Mouse (Mus musculus) heart, postnatal 0 days (tissue): ENCODE data around the gene Ociad2. TPM values are rescaled to one million over a fixed set of nuclear protein-coding genes. Genes with fewer than 3 reads are reported as not detected.
"Not testable (repeated sequence)": the region's sequence is repeated elsewhere in the genome, so short reads cannot be mapped to it uniquely, and the experiment has no call there.

ENCODE experiments used
- ATAC-seq: fragments of 200-750 bp; cut with Nextera tagmentation; 2 replicates; pipeline ENCODE4 v1.8.0; 2017; ENCODE audit warnings: low read depth, moderate number of reproducible peaks, moderate library complexity; ENCODE audit not compliant: insufficient read depth
- DNase-seq: peaks from one replicate; pipeline ENCODE4 v3.0.0-alpha.2; 2016; ENCODE audit warnings: low spot score
- H3K27ac ChIP-seq: fragments of 300-500 bp; sonication (generic); 2 replicates; pipeline ENCODE4 v1.5.1; 2014; ENCODE audit warnings: low read depth, mild to moderate bottlenecking
- H3K27me3 ChIP-seq: fragments of 300-500 bp; sonication (generic); 2 replicates; pipeline ENCODE4 v1.6.1; 2014; ENCODE audit warnings: low read length, mixed read lengths; ENCODE audit not compliant: control insufficient read depth, insufficient read depth
- H3K36me3 ChIP-seq: fragments of 300-500 bp; sonication (generic); replicated peaks from 2 replicates; pipeline ENCODE4 v1.6.1; 2014; ENCODE audit warnings: low read length, mixed read lengths; ENCODE audit not compliant: control insufficient read depth, insufficient read depth
- H3K4me1 ChIP-seq: fragments of 300-500 bp; sonication (generic); 2 replicates; pipeline ENCODE4 v1.6.1; 2014; ENCODE audit warnings: antibody characterized with exemption; ENCODE audit not compliant: control insufficient read depth, insufficient read depth
- H3K4me2 ChIP-seq: fragments of 300-500 bp; sonication (generic); 2 replicates; pipeline ENCODE4 v1.6.1; 2014; ENCODE audit warnings: low read depth, mild to moderate bottlenecking, low read length, moderate library complexity
- H3K4me3 ChIP-seq: fragments of 300-500 bp; sonication (generic); 2 replicates; pipeline ENCODE4 v1.5.1; 2014; ENCODE audit warnings: low read depth, low read length
- H3K9ac ChIP-seq: fragments of 300-500 bp; sonication (generic); replicated peaks from 2 replicates; pipeline ENCODE4 v1.6.1; 2014; ENCODE audit warnings: low read depth, low read length, mixed read lengths
- H3K9me3 ChIP-seq: fragments of 300-500 bp; sonication (generic); replicated peaks from 2 replicates; pipeline ENCODE4 v1.6.1; 2016; ENCODE audit warnings: low read length; ENCODE audit not compliant: control insufficient read depth
- CTCF ChIP-seq: IDR thresholded peaks from 2 replicates; pipeline ENCODE4 v1.5.1; 2016; ENCODE audit warnings: antibody characterized with exemption, control low read depth, low read depth
- EP300 ChIP-seq: IDR thresholded peaks from 2 replicates; pipeline ENCODE4 v1.6.1; 2016; ENCODE audit warnings: antibody characterized with exemption, low read depth
- WGBS: fragments of 180-500 bp; shearing (Covaris S2); extraction: QIAGEN DNeasy Blood & Tissue Kit; methylation state at CpG from one replicate; pipeline ENCODE4 v1.1.7; 2014; 5-methylcytosine and 5-hydroxymethylcytosine counted together
- polyA plus RNA-seq: library from polyadenylated mRNA; unstranded; fragments of >200 nt; fragmentation: Nextera tagmentation; extraction: Ambion mirVana; gene quantifications from 2 replicates; pipeline ENCODE4 v1.2.1, GENCODE M21; 2015
- total RNA-seq: library from RNA; depleted of rRNA; stranded (reverse); fragments of >200 nt; gene quantifications from 2 replicates; pipeline ENCODE4 v1.2.3, GENCODE M21; 2014; ENCODE audit warnings: low replicate concordance

The Ociad2 gene
- total and polyA plus RNA-seq, 2 experiments from 2014 or later: 13.3 to 16.7 TPM

DNA sequence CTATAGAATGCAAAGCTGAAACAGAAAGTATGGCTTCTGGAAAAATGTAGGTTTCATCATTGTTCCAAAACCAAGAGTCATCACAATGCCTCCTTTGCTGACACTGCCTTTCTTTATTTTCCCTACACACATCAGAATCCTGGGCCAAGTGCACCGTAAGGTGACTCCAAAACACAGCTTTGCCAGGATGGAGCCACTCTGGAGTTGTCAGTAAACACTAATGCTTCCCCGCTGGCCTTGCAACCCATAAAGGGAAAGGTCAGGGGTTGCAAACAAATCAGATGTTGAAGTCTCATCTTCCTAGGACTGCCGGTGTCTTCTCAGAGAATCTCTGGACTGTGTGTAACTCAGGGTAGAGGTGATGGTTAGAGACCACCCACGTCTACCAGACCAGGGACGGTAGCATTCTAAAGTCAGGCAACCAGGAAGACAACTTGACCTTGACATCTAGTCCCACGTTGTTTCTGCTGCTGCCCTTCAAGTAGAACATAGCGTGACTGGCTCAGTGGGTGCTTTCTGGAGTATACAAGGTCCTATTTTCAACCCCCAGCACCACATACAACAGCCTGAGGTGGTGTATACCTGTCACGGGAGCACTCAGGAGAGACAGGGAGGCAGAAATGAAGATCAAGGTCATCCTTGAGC, 16.2 kb downstream of the Ociad2 start:
- Histone ChIP-seq H3K4me2 (no peak overlapping the region), H3K9me3 (no peaks in the 10 kb centered on the region), H3K27me3 (no peaks in the 10 kb centered on the region), H3K9ac (no peak overlapping the region), H3K4me1 (no peaks in the 10 kb centered on the region), H3K4me3 (no peak overlapping the region), H3K27ac (no peak overlapping the region), H3K36me3 (no peaks in the 10 kb centered on the region)
- 81% methylated on average over 8 of the region's 8 CpGs for WGBS
- DNase-seq: no peak
- no peak for ATAC-seq
- TF ChIP-seq EP300 (no peak), CTCF (no peak)

GRCm38 (mm10) chr5:73323602-73324001, 17.2 kb downstream of the Ociad2 start:
- H3K27ac ChIP-seq: no peak overlapping the region
- ATAC-seq: no peak
- TF ChIP-seq EP300 (no peak), CTCF (no peak)
- no peak for DNase-seq
- no peak overlapping the region for H3K4me2 ChIP-seq
- no peaks in the 10 kb centered on the region for H3K4me1 ChIP-seq
- no peak overlapping the region for H3K9ac ChIP-seq
- no peak overlapping the region for H3K4me3 ChIP-seq
- WGBS: 86% methylated on average over 5 of the region's 5 CpGs
- H3K36me3 ChIP-seq: no peaks in the 10 kb centered on the region
- H3K27me3 ChIP-seq: no peaks in the 10 kb centered on the region
- no peaks in the 10 kb centered on the region for H3K9me3 ChIP-seq

- not testable (repeated sequence) for H3K9me3 ChIP-seq, DNase-seq, H3K27ac ChIP-seq, H3K9ac ChIP-seq, H3K36me3 ChIP-seq, ATAC-seq, H3K27me3 ChIP-seq, H3K4me1 ChIP-seq, H3K4me3 ChIP-seq, H3K4me2 ChIP-seq
- WGBS: 97% methylated on average over 1 of the region's 1 CpGs
Observed at GRCm38 (mm10) chr5:73322684-73323083, 18.1 kb downstream of the Ociad2 start.

GRCm38 (mm10) chr5:73319306-73319705, 21.5 kb downstream of the Ociad2 start:
- WGBS: 91% methylated on average over 5 of the region's 5 CpGs
- no peaks in the 10 kb centered on the region for H3K27me3 ChIP-seq
- H3K4me1 ChIP-seq: no peaks in the 10 kb centered on the region
- no peak for DNase-seq
- peaks cover 12% of the 10 kb centered on the region for H3K36me3 ChIP-seq
- H3K4me2 ChIP-seq: no peak overlapping the region
- H3K4me3 ChIP-seq: no peak overlapping the region
- no peak overlapping the region for H3K27ac ChIP-seq
- no peak for ATAC-seq
- TF ChIP-seq CTCF (no peak), EP300 (no peak)
- H3K9ac ChIP-seq: no peak overlapping the region
- no peaks in the 10 kb centered on the region for H3K9me3 ChIP-seq

GRCm38 (mm10) chr5:73314654-73315053, 26.2 kb downstream of the Ociad2 start:
- ATAC-seq (no peak), DNase-seq (no peak)
- Histone ChIP-seq H3K9me3 (no peaks in the 10 kb centered on the region), H3K27me3 (no peaks in the 10 kb centered on the region), H3K27ac (no peak overlapping the region), H3K36me3 (peaks cover 54% of the 10 kb centered on the region), H3K4me1 (peaks cover 3% of the 10 kb centered on the region), H3K9ac (no peak overlapping the region), H3K4me3 (no peak overlapping the region), H3K4me2 (no peak overlapping the region)
- WGBS: 95% methylated on average over 2 of the region's 2 CpGs
- TF ChIP-seq EP300 (no peak), CTCF (no peak)

DNA sequence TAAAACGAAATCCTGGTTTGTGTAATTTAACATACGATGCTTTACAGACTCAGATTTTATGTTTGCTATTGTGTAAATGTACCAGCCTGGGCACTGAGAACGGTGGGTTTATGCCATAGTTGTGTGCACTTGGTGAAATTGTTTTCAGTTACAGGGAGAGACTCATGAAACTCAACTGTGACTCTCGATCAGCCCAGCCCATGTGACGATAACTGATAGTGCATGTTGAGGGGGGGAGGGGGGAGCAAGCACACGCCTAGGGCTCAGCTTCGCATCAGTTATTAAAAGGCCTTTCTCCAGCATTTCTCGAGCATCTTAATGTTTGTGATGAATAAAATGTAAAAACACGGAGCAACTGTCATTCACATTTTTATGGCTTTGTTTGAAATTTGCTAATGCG, 27.2 kb downstream of the Ociad2 start:
- H3K9ac ChIP-seq: no peak overlapping the region
- DNase-seq (no peak), ATAC-seq (no peak)
- no peaks in the 10 kb centered on the region for H3K27me3 ChIP-seq
- no peak overlapping the region for H3K27ac ChIP-seq
- peaks cover 3% of the 10 kb centered on the region for H3K4me1 ChIP-seq
- 81% methylated on average over 10 of the region's 10 CpGs for WGBS
- H3K9me3 ChIP-seq: no peaks in the 10 kb centered on the region
- H3K4me3 ChIP-seq: no peak overlapping the region
- peaks cover 61% of the 10 kb centered on the region for H3K36me3 ChIP-seq
- TF ChIP-seq EP300 (no peak), CTCF (no peak)
- H3K4me2 ChIP-seq: no peak overlapping the region
